Mouse (Mus musculus): ENCODE measurements around the gene Ick. TPM values are rescaled to one million over a fixed set of nuclear protein-coding genes. Genes with fewer than 3 reads are reported as not detected.

The Ick gene
- polyA plus RNA-seq, 1 experiment from 2014 or later: 22.8 TPM

DNA sequence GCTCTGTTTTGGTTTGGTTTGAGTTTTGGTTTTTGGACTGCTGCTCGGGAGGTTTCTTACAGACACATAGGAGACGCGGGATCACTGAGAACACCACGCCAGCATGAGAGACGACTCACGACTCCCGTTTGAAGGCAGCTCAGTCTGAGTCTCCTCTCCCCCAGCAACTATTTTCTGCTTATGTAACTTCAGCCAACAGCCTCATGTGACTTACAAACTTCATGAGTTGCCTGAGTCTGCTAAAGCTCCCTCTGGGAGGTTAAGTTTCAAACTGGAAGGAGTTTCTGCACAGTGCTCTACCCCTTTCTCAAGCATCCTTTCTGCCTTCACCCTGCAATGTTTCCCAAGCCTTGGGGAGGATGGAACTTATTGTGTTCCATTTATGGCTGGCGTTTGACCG lies 76.7 kb downstream of the Ick start:
- Histone ChIP-seq H3K4me3 (replicated peaks; ENCODE audit: low read depth, low read length) (no peak overlapping the region), H3K4me1 (replicated peaks; ENCODE audit: insufficient read depth, low read length) (0 out of 2 replicates have a peak, but pooled peaks cover 2% of the 10 kb centered on the region), H3K4me2 (ENCODE audit: low read length) (no peak overlapping the region), H3K9me3 (replicated peaks; ENCODE audit: low read length) (no peaks in the 10 kb centered on the region), H3K9ac (ENCODE audit: low read depth, low read length) (no peak overlapping the region), H3K36me3 (ENCODE audit: insufficient read depth, low read length) (no peaks in the 10 kb centered on the region), H3K27ac (no peak overlapping the region), H3K27me3 (ENCODE audit: insufficient read depth, low read length) (no peaks in the 10 kb centered on the region)
- TF ChIP-seq CTCF (IDR thresholded peaks at IDR 0.05; ENCODE audit: low read depth): no peak
- ATAC-seq (replicated peaks; ENCODE audit: low FRiP score, low read depth): no peak
- 74% methylated on average over 9 of the region's 9 CpGs for WGBS
- no peak for DNase-seq (ENCODE audit: low spot score)

DNA sequence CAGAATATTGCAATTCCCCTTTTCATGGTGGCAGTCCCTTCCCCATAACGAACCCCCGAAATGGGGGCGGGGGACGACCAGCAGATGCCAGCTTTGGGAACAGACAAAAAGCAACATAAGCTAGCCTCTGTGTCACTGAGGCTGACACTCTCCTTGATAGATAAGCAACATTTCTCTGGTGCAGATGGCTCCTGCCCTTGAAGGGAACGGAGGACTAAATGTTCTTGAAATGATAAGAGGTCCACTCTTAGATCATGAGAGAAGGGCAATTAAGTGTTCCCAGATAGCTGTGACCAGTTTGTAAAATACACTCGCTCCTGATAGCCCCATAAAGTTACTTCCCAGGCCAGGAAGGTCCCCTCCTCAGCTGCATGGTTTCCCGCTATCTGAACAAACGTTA lies 79.9 kb downstream of the Ick start:
- WGBS: 77% methylated on average over 8 of the region's 8 CpGs
- DNase-seq (ENCODE audit: low spot score): no peak
- ATAC-seq (replicated peaks; ENCODE audit: low FRiP score, low read depth): no peak
- no peaks in the 10 kb centered on the region for H3K9me3 ChIP-seq (replicated peaks; ENCODE audit: low read length)
- no peak overlapping the region for H3K4me2 ChIP-seq (ENCODE audit: low read length)
- no peak overlapping the region for H3K4me3 ChIP-seq (replicated peaks; ENCODE audit: low read depth, low read length)
- no peaks in the 10 kb centered on the region for H3K27me3 ChIP-seq (ENCODE audit: insufficient read depth, low read length)
- H3K27ac ChIP-seq: no peak overlapping the region
- no peak overlapping the region for H3K9ac ChIP-seq (ENCODE audit: low read depth, low read length)
- H3K4me1 ChIP-seq (replicated peaks; ENCODE audit: insufficient read depth, low read length): 0 out of 2 replicates have a peak, but pooled peaks cover 4% of the 10 kb centered on the region
- no peaks in the 10 kb centered on the region for H3K36me3 ChIP-seq (ENCODE audit: insufficient read depth, low read length)
- TF ChIP-seq CTCF (IDR thresholded peaks at IDR 0.05; ENCODE audit: low read depth): no peak

DNA sequence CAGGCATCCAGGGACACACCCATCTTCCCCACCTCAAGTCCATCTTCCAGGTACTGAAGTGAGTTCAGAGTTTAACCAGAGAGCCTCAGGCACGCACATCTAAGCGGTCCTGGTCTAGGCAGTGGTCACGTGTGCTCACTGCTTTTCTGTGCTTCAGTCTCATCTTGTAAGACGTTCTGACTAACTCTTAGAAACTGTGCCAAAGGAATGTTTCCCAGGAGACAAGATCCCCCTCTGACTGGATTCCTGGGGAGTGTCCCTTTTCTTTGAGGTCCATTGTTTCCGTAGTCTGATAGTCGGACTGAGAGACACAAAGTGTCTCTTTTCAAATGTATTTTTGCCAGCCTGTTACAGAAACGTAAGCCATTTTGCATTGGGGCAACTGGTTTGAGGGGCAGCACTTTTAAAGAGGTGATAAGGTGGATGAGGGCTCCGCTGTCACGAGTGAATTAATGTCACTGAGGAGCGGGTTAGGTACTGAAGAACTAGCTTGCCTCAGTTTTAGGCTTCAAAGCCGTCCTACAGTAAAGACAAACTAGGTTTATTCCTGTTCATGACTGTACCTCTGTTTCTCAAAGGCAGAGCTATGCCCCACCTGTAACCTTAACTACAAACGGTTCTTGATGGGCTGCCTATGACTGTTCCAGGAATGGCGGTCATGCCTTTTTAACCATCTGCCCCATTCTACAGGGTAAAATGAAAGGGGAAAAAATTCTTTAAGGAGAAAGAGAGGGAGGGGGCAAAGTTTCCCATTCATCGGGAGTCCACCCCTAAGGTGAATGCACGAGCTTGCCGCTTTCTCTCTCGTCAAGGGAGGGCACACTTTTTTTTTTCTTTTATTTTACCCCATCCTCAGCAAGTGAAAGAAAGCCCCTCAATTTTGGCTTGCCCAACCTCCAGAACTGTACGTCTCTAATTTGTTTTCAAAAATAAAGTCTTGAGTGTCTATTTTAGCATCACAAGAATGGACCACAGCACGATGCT lies 82.0 kb downstream of the Ick start:
- TF ChIP-seq CTCF (IDR thresholded peaks at IDR 0.05; ENCODE audit: low read depth): no peak
- Histone ChIP-seq H3K9ac (ENCODE audit: low read depth, low read length) (peak overlapping the region; percentile 28; the same call in 1 of the 2 replicates), H3K36me3 (ENCODE audit: insufficient read depth, low read length) (no peaks in the 10 kb centered on the region), H3K4me1 (replicated peaks; ENCODE audit: insufficient read depth, low read length) (0 out of 2 replicates have a peak, but pooled peaks cover 4% of the 10 kb centered on the region), H3K9me3 (replicated peaks; ENCODE audit: low read length) (no peaks in the 10 kb centered on the region), H3K27ac (no peak overlapping the region), H3K4me2 (ENCODE audit: low read length) (peak overlapping the region; percentile 72), H3K27me3 (ENCODE audit: insufficient read depth, low read length) (no peaks in the 10 kb centered on the region), H3K4me3 (replicated peaks; ENCODE audit: low read depth, low read length) (peak overlapping the region; percentile 38)
- 3% methylated on average over 19 of the region's 19 CpGs for WGBS
- DNase-seq (ENCODE audit: low spot score) (peak; percentile 31), ATAC-seq (replicated peaks; ENCODE audit: low FRiP score, low read depth) (peak; percentile 64)

DNA sequence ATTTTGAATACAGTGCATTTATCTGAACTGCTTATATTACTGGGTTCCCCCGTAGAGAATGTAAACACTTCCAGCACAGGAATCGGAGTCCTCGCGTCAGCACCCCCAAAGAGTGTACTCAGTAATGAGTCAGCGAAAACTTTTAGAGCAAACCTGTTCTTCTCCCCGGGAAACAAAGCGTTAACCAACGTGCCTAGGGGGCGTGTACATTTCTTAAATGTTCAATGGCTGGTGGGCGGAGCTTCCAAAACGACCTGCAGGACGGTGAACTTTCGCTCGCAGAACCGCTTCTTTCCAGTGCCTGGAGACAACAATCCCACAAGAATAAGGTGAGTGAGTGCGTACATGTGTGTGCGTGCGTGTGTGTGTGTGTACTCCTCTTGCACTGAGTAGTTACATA lies 82.7 kb downstream of the Ick start:
- peak overlapping the region; percentile 38 for H3K4me3 ChIP-seq (replicated peaks; ENCODE audit: low read depth, low read length)
- WGBS: under 1% methylated on average over 18 of the region's 18 CpGs
- peak overlapping the region; percentile 75 for H3K27ac ChIP-seq
- DNase-seq (ENCODE audit: low spot score) (peak; percentile 95), ATAC-seq (replicated peaks; ENCODE audit: low FRiP score, low read depth) (peak; percentile 76)
- 0 out of 2 replicates have a peak, but pooled peaks cover 4% of the 10 kb centered on the region for H3K4me1 ChIP-seq (replicated peaks; ENCODE audit: insufficient read depth, low read length)
- TF ChIP-seq CTCF (IDR thresholded peaks at IDR 0.05; ENCODE audit: low read depth): peak; percentile 28; the same call in 1 of the 2 replicates
- no peaks in the 10 kb centered on the region for H3K36me3 ChIP-seq (ENCODE audit: insufficient read depth, low read length)
- H3K9ac ChIP-seq (ENCODE audit: low read depth, low read length): peak overlapping the region; percentile 38; the same call in 1 of the 2 replicates
- H3K4me2 ChIP-seq (ENCODE audit: low read length): peak overlapping the region; percentile 72
- no peaks in the 10 kb centered on the region for H3K27me3 ChIP-seq (ENCODE audit: insufficient read depth, low read length)
- no peaks in the 10 kb centered on the region for H3K9me3 ChIP-seq (replicated peaks; ENCODE audit: low read length)

DNA sequence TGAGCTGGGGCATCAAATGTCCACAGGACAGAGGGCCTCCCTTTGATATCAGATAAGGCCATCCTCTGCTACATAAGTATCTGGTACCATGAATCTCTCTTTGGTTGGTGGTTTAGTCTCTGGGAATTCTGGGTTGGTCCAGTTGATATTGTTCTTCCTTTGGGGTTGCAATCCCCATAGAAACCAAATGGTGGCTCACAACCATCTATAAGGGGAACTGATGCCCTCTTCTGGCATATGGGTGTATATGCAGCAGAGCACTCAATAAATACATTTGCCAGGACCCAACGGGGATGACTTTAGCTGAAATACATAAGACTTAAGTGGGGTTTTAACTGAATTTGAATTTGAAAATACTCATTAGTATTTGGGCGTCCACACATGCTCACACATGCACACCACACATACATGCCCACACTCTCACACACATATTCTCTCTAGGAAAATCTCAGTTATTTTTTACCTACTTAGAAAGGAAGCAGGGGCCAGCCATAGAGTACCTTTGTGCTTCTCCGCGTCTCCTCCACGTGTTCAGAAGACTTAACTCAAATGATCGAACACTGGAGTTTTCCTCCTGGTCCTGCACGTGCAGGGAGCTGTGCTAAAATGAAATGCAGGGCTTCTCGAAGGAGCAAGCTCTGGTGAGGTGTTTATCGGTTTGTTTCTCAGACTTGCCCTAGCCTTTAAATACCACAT lies 85.1 kb downstream of the Ick start:
- DNase-seq (ENCODE audit: low spot score): peak; percentile 94
- WGBS: 40% methylated on average over 9 of the region's 9 CpGs
- Histone ChIP-seq H3K9me3 (replicated peaks; ENCODE audit: low read length) (no peaks in the 10 kb centered on the region), H3K36me3 (ENCODE audit: insufficient read depth, low read length) (0 out of 2 replicates have a peak, but pooled peaks cover 5% of the 10 kb centered on the region), H3K27ac (no peak overlapping the region), H3K4me1 (replicated peaks; ENCODE audit: insufficient read depth, low read length) (0 out of 2 replicates have a peak, but pooled peaks cover 4% of the 10 kb centered on the region), H3K4me3 (replicated peaks; ENCODE audit: low read depth, low read length) (no peak overlapping the region), H3K27me3 (ENCODE audit: insufficient read depth, low read length) (no peaks in the 10 kb centered on the region), H3K9ac (ENCODE audit: low read depth, low read length) (no peak overlapping the region), H3K4me2 (ENCODE audit: low read length) (peak overlapping the region; percentile 23; the same call in 1 of the 2 replicates)
- peak; percentile 92 for TF ChIP-seq CTCF (IDR thresholded peaks at IDR 0.05; ENCODE audit: low read depth)
- ATAC-seq (replicated peaks; ENCODE audit: low FRiP score, low read depth): peak; percentile 25; the same call in 1 of the 2 replicates

DNA sequence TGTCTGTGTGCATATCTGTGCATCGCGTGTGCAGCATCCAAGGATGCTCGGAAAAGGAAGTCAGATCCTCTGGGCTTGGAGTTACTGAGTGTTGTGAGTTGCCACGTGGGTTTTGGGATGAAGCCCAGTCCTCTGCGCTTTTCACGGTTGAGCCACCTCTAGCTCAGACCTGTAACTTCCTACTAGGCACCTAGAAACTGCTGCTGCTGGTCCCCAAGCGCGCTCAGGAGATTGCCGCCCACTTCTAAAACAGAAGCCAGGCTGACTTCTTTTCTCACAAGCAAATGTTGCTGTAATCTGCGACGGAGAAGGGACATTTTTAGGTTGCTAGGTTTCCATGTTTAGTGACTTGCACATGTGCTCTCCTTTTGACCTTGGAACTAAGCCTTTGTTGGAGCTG lies 86.0 kb downstream of the Ick start:
- Histone ChIP-seq H3K4me3 (replicated peaks; ENCODE audit: low read depth, low read length) (no peak overlapping the region), H3K9ac (ENCODE audit: low read depth, low read length) (no peak overlapping the region), H3K27ac (no peak overlapping the region), H3K36me3 (ENCODE audit: insufficient read depth, low read length) (0 out of 2 replicates have a peak, but pooled peaks cover 5% of the 10 kb centered on the region), H3K27me3 (ENCODE audit: insufficient read depth, low read length) (no peaks in the 10 kb centered on the region), H3K9me3 (replicated peaks; ENCODE audit: low read length) (no peaks in the 10 kb centered on the region), H3K4me1 (replicated peaks; ENCODE audit: insufficient read depth, low read length) (0 out of 2 replicates have a peak, but pooled peaks cover 4% of the 10 kb centered on the region), H3K4me2 (ENCODE audit: low read length) (no peak overlapping the region)
- no peak for DNase-seq (ENCODE audit: low spot score)
- 76% methylated on average over 11 of the region's 11 CpGs for WGBS
- TF ChIP-seq CTCF (IDR thresholded peaks at IDR 0.05; ENCODE audit: low read depth): no peak
- no peak for ATAC-seq (replicated peaks; ENCODE audit: low FRiP score, low read depth)
